Mouse (Mus musculus): ENCODE data around the gene Yipf7.

DNA sequence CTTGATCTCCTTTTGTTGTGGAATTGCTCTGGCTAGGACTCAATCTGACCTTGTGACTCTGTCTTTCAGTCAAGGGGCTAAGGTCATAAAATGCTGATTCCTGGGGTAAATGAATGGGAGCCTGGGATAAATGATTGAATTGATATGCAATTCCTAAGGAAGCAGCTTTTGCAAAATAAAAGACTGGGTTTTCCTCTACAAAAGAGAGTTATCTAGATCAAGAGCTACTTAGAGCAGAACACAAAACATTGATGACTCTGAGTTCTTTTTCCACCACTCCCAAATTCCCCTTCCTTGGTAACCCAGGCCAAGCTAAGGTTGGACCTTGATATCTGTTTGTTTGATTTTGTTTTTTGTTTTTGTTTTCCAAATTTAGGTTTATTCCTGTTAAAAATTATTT, 53.4 kb downstream of the Yipf7 start:
- no peak for TF ChIP-seq CTCF (IDR thresholded peaks at IDR 0.05; ENCODE audit: borderline replicate concordance, control insufficient read depth, extremely low read depth, insufficient read depth, low read length, poor library complexity)
- TF ChIP-seq POLR2A (IDR thresholded peaks at IDR 0.05; ENCODE audit: control insufficient read depth, extremely low read depth, insufficient read depth, low read length, poor library complexity) = no peak

Data from thymus, adult 2 months (tissue).